In genomic region chr15:10640721-10641120, GRCm38 (mm10) we compare ENCODE assay signal across 24 mouse cellular contexts.
DNase-seq lines count a peak whose midpoint lies in the region; ATAC-seq and TF ChIP-seq lines count a peak whose summit lies in the region.
"Had no signal": no experiment of that assay in that cellular context is flagged by ENCODE, and none has a peak within 500 bp of the region (broad histone marks: within the 10 kb centered on the region; RNA-seq: fewer than 3 reads in every experiment).

No protein-coding gene starts in this region.

- no peak overlapping the region for H3K9ac ChIP-seq in hindbrain, embryonic 11.5 days (ENCODE audit: low read depth, low read length)

- DNase-seq in hindbrain, embryonic 10.5 days (ENCODE audit: low spot score), result no peak
- DNase-seq in hindbrain, embryonic 11.5 days (ENCODE audit: low spot score), result no peak
- DNase-seq in 3T3-L1 (ENCODE audit: low read depth, low spot score), result peak; percentile 78
- peak; percentile 73 for DNase-seq in NIH3T3 (ENCODE audit: low read depth)
- no peak for DNase-seq in liver
- DNase-seq in left cerebral cortex, postnatal 10 days (ENCODE audit: extremely low spot score in 1 of 2, low spot score in 2 of 2), result no peak
- no peak for DNase-seq in heart, adult 11 months
- DNase-seq: adrenal gland, adult 2 months; adrenal gland, adult 8-10 months; adrenal gland, postnatal 10 days; adrenal gland, postnatal 14 days; adrenal gland, postnatal 25 days; adrenal gland, postnatal 36 days; B cell, adult 2 months; cerebellum, adult 11 months; cerebellum, adult 11-12 months; cerebellum, adult 18-20 months; cerebellum, adult 2 months had no signal

- 0 out of 2 replicates have a peak overlapping the region, but pooled peaks have one; percentile 2 for H3K27ac ChIP-seq in hindbrain, embryonic 10.5 days
- no peak overlapping the region for H3K27ac ChIP-seq in hindbrain, embryonic 11.5 days (ENCODE audit: low read depth, low read length)
- peak overlapping the region; percentile 85; the same call in 1 of the 2 replicates for H3K27ac ChIP-seq in embryonic fibroblast, embryonic 13.5 days (ENCODE audit: insufficient read depth, low read length)

- WGBS in hindbrain, embryonic 10.5 days, result 94% methylated on average over 3 of the region's 3 CpGs
- 83% methylated on average over 3 of the region's 3 CpGs for WGBS in hindbrain, embryonic 11.5 days

- no peak overlapping the region for H3K4me2 ChIP-seq in hindbrain, embryonic 11.5 days (replicated peaks; ENCODE audit: low read depth, low read length)

- peaks cover 47% of the 10 kb centered on the region for H3K4me1 ChIP-seq in hindbrain, embryonic 10.5 days (replicated peaks)
- H3K4me1 ChIP-seq in hindbrain, embryonic 11.5 days (replicated peaks; ENCODE audit: control insufficient read depth, insufficient read depth, low read length), result no peaks in the 10 kb centered on the region
- peaks cover 17% of the 10 kb centered on the region for H3K4me1 ChIP-seq in embryonic fibroblast, embryonic 13.5 days (ENCODE audit: control insufficient read depth, insufficient read depth, low read length)

- TF ChIP-seq CTCF in embryonic fibroblast, embryonic 13.5 days (IDR thresholded peaks at IDR 0.05; ENCODE audit: borderline replicate concordance, insufficient read depth, low read length), result no peak

- no peak for TF ChIP-seq POLR2A in embryonic fibroblast, embryonic 13.5 days (IDR thresholded peaks at IDR 0.05; ENCODE audit: low read depth, low read length)

- intact Hi-C loops in left cerebral cortex, postnatal 10 days (cut with DNase I), result no loop called here

- H3K27me3 ChIP-seq in hindbrain, embryonic 10.5 days (ENCODE audit: insufficient read depth, poor library complexity, severe bottlenecking), result no peaks in the 10 kb centered on the region
- H3K27me3 ChIP-seq in hindbrain, embryonic 11.5 days (ENCODE audit: control insufficient read depth, insufficient read depth, low read length), result no peaks in the 10 kb centered on the region
- H3K27me3 ChIP-seq: CH12.LX, Patski had no signal

- ATAC-seq in hindbrain, embryonic 11.5 days (ENCODE audit: low FRiP score), result no peak
- ATAC-seq: activated CD4-positive, CD25-positive, alpha-beta regulatory T cell, adult 4 months; CD4-positive, CD25-positive, alpha-beta regulatory T cell, adult 4 months; Patski had no signal

- H3K36me3 ChIP-seq in hindbrain, embryonic 10.5 days, result peaks cover 7% of the 10 kb centered on the region; the same call in 1 of the 2 replicates
- no peaks in the 10 kb centered on the region for H3K36me3 ChIP-seq in hindbrain, embryonic 11.5 days (ENCODE audit: control insufficient read depth, insufficient read depth, low read length)
- H3K36me3 ChIP-seq: G1E had no signal

- H3K4me3 ChIP-seq in hindbrain, embryonic 10.5 days, result no peak overlapping the region
- H3K4me3 ChIP-seq in hindbrain, embryonic 11.5 days (ENCODE audit: low read depth, low read length), result no peak overlapping the region
- no peak overlapping the region for H3K4me3 ChIP-seq in embryonic fibroblast, embryonic 13.5 days (ENCODE audit: insufficient read depth, low read length)

- H3K9me3 ChIP-seq in hindbrain, embryonic 10.5 days, result no peaks in the 10 kb centered on the region
- H3K9me3 ChIP-seq in hindbrain, embryonic 11.5 days (ENCODE audit: control insufficient read depth, low read length), result no peaks in the 10 kb centered on the region
- H3K9me3 ChIP-seq: G1E had no signal

Comparison
In these comparisons a context has a peak if more than half of its experiments do, and no peak if none do; other contexts are left out.
1. DNase-seq: peak in 3T3-L1 (single experiment) and NIH3T3 (single experiment); none in hindbrain, embryonic 10.5 days (single experiment), hindbrain, embryonic 11.5 days (single experiment), liver (single experiment), left cerebral cortex, postnatal 10 days (0 of 2) and heart, adult 11 months (single experiment).